Mouse (Mus musculus): ENCODE measurements around the gene Gpr27. TPM values are rescaled to one million over a fixed set of nuclear protein-coding genes. Genes with fewer than 3 reads are reported as not detected.

The Gpr27 gene
- polyA plus RNA-seq, 1 experiment from 2014 or later = 1.2 TPM

DNA sequence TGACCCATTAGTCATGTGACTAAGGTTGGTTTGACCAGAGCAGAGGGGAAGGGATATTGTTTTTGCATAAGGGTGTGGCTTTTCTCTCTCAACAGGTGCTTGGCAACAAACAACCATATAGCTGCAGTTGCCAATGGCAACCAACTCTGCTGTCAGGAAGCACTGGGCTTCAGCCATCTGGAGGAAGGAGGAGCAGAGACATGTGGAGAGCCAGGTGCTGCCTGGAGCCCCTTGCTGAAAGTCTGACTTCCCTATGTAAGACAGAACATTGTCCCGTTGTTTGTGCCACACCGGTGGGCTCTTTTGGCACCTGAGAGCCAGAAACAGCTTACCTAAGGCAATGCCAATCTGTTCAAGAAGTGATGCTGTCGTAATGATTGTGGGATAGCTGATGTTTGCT is 50.4 kb downstream of the Gpr27 start:
- Histone ChIP-seq H3K36me3 (ENCODE audit: control insufficient read depth, insufficient read depth, low read length) (no peaks in the 10 kb centered on the region), H3K9me3 (replicated peaks; ENCODE audit: control insufficient read depth, low read length) (no peaks in the 10 kb centered on the region), H3K4me3 (ENCODE audit: low read depth, low read length) (no peak overlapping the region), H3K27ac (ENCODE audit: low read depth, low read length) (no peak overlapping the region), H3K9ac (ENCODE audit: low read depth, low read length) (no peak overlapping the region), H3K4me1 (ENCODE audit: control insufficient read depth, insufficient read depth, low read length) (no peaks in the 10 kb centered on the region), H3K4me2 (no peak overlapping the region), H3K27me3 (ENCODE audit: control insufficient read depth, insufficient read depth, low read length) (no peaks in the 10 kb centered on the region)
- no peak for ATAC-seq (replicated peaks; ENCODE audit: insufficient number of reproducible peaks, low FRiP score, low TSS enrichment)
- WGBS (ENCODE audit: insufficient replicate concordance) = 76% methylated on average over 3 of the region's 3 CpGs

Other genes starting within 250 kb of the Gpr27 start
- gene Foxp1, start 170.0 kb upstream of the Gpr27 start, polyA plus RNA-seq (2014; fragmentation: Nextera tagmentation; extraction: Ambion mirVana) = 97.9 and 110 TPM in 2 replicates
- 5.8 and 6.1 TPM in 2 replicates for gene Eif4e3, start 25.9 kb upstream of the Gpr27 start, polyA plus RNA-seq (2014; fragmentation: Nextera tagmentation; extraction: Ambion mirVana)
- gene Gm20696, start 25.9 kb upstream of the Gpr27 start, polyA plus RNA-seq (2014; fragmentation: Nextera tagmentation; extraction: Ambion mirVana) = 2.1 and 4.0 TPM in 2 replicates
- not detected in 2 replicates for gene Prok2, start 33.7 kb downstream of the Gpr27 start, polyA plus RNA-seq (2014; fragmentation: Nextera tagmentation; extraction: Ambion mirVana)